Mouse (Mus musculus): ENCODE measurements at regions not wholly inside any gene's neighbourhood (a gene's known extent, or its start where the extent isn't known, plus 50 kb on each side); places are given as distances from the start of the nearest gene placed in this dataset.

DNA sequence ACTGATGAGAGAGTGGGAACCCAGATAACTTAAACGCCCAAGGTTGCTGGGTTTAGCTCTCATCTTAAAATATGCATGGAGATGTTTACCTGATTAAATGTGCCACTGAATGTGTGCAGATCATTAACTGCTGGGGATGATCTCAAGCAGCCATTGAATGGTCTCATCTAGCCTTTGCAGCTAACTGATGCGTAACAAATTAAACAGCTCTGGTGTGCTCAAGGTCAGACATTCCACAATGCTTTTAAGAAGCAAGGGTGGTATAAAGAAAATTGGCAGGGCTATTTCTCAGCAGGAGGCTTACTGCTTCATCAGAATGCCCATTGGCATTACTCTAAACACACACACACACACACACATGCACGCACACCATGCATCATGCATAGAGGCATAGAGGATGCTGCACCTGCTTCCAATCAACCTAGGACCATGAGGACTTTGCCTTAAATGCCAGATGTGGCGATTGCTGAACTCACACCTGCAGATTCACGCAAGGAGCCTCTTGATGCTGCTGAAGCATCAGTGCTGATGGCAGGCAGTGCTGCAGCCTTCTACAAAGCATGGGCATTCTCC, 333.4 kb downstream of the Ice1 start:
- DNase-seq (ENCODE audit: low spot score), result no peak

DNA sequence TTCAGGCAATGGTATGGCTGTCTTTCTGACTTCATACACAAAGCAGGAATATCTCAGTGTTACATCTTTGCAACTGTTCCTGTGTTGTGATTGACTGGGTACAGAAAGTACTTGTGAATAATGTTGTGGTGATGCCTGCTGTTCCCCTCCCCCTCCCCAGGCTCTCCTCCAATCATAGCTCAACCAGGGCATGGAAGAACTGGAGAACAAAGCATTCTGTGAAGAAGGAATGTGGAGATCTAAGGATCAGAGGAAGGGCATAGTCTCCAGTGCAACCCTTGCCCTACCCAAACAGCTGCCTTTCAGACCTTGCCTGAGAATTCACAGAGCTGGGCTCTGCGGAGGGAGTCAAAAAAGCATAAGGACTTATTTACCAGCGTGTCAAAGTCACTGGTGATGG, 326.9 kb downstream of the Ice1 start:
- no peak for DNase-seq (ENCODE audit: low spot score)

DNA sequence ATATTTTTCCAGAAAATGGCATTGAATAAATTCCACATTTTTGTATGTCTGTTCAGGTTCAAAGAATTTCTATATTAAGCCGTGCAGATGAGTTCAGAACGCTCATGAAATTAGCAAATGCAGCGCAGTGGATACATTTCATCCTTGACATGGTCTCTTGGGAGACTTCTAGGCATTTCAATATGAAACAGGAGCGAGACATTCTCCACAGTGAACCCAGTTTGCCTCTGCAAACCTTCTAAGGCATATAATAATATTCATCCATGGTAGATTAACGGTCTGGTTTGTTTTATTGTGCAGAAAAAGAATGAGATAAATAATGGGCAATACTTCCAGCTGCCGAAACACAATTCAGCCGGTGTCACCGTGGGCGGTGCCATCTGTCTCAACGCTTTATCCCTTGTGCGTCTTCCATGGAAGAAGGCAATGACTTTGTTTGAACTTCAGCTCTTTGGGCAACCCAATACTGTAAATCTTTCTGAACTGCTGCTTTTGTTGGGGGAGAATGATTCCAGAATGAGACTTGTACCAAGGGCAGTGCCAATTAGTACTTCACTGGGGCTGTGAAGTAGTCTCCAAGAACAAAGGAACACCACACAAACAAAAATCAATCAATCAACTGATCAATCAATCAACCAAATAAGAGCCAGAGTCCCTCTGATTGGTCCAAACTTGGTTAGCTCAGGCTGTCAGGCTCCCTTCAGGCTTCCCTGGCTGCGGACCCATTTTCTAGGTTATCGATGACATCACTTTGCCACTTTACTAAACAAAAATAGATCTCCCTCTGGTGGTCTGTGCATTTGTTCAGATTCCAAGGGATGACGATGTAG, 326.0 kb downstream of the Ice1 start:
- no peak for DNase-seq (ENCODE audit: low spot score)

DNA sequence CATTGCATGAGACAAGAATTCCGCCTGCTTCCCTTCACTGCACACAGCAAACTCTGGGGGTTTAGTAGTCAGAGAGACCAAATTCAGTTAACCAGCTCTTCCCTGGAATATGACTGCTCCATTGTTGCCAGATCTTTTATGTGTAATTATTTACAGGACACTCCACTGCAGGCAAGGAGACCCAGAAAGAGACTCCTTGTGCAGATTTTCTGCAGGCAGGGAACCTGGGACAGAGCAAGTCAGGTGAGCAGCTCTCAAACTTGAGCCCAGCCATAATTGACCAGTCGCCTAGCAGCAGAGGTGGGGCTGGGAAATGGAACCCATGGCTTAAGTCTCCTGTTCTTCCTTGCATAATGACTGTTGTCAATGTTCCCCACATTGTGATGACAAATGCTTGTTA, 324.2 kb downstream of the Ice1 start:
- no peak for DNase-seq (ENCODE audit: low spot score)

DNA sequence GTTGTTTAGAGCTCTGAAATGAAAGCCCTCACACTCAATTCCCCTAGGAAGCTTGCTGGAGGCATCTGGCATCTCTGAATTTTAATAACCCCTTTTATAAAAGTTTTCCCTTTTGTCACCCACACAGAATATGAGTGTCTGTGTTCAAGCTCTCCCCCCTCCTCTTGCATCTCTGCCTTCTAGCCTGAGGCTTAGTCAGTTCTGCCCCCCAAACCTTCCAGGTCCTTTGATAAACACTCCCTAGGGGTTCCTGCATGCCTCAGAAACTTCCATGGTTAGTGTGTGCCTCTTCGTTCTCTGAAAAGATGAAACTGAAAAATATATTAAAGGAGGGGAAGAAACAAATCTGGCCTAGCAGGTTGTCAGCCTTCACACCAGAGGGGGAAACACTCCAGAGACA, 313.9 kb downstream of the Ice1 start:
- no peak for DNase-seq (ENCODE audit: low spot score)

DNA sequence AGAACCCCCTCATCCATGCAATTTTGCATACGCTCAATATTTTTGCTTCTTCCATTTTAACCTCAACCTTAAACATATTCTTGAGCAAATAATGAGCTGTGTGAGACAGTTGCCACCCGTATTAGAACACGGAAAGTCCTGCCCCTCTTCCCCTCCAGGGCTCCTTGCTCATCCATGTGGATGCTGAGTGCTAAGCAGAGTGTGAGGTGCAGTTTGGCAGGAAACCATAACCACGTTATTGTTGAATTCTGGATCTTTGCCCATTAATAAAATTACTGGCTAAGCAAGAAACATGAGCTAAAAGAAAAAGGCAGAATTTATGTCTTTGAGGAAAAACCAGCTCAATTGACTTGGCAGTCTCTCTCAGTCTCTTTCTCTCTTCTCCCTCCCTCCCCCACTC, 301.4 kb downstream of the Ice1 start:
- DNase-seq (ENCODE audit: low spot score), result no peak

DNA sequence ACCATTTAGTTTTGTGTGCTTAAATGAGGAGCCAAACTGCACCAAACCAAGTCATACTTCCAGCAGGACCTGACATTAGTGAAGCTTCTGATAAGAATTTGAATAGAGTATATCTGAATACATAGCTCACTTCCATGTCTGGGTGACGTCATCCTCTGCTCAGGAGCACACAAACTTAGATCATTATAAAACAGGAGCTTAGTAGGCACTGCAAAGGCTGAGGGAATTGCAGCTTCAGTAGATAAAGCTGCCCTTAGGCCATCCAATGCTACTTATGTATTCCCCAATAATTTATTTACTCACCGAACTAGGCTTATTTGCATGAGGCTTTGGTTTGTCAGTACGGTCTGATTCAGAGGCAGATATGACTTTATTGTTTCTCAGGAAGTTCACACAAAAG, 297.0 kb downstream of the Ice1 start:
- DNase-seq (ENCODE audit: low spot score), result no peak

DNA sequence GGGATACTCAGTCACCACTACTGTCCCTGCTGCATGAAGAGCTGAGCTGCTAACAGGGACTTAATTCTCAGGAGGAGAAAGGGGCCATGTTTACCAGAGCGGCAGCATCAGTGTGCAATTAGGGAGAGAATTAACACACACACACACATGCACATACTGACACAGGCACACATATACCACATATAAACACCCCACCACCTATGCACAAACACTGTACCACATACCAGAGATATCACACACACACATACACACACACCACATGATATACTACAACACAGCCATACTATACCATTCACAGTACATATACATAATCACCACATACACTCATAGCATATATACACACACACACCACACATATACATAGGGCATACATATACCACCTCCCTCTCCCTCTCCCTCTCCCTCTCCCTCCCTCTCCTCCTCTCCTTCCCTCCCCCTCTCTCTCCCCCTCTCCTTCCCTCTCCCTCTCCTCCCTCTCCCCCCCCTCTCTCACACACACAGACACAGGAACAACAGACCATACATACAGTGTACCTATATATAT, 294.2 kb downstream of the Ice1 start:
- no peak for DNase-seq (ENCODE audit: low spot score)

DNA sequence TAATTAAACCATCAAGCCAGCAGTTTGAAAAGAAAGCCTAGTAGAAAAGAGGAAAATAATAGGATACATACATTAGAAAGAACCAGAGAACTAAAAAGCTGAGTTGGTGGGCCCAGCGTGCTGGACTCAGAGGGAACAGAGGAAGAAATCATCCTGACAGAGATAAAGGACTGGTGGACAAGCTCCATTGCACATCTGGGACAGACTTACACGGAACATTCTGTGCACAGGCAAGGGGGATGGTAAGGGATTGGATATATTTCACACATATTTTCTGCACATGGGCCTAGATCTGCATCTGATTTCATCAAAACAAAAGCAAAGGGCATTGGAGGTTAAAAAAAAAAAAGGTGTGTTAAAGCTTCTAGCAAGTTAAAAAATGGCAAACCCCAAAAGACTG, 293.5 kb downstream of the Ice1 start:
- DNase-seq (ENCODE audit: low spot score), result no peak

DNA sequence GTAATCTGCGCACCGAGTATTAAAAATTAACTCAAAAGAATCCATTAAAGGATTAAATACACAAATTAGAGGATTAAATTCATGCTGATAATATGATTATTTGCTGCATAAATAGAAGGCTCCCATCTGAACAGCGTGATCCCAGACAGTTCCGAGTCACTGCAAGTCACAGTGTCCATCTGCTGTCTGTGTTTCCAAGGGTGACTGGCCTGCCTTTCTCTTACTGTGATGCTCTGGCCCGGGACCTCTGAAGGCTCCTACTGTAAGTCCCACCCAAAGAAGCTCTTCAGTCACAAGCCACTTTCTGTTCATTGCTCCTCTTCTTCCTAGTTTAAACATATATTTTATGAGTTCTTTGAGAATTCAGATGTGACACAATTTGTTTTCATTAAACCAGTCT, 293.1 kb downstream of the Ice1 start:
- no peak for DNase-seq (ENCODE audit: low spot score)

DNA sequence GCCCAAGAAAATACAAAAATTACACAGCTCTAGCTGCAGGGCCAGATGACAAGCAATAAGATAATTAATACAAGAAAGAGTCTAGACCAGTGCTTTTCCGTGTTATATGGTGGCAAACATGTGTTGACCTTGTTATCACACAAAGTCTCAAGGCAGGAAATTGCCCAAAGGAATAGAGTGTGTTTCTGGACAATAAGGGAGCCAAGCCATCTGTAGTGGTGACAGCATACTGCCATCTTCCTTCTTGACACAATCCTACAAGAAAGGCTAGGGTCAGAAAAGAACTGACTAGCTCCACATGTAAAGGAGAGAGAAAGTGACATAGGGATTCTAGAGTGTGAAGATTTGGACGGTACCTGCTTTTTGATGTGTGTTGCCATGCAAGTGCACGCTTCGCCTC, 289.0 kb downstream of the Ice1 start:
- no peak for DNase-seq (ENCODE audit: low spot score)

DNA sequence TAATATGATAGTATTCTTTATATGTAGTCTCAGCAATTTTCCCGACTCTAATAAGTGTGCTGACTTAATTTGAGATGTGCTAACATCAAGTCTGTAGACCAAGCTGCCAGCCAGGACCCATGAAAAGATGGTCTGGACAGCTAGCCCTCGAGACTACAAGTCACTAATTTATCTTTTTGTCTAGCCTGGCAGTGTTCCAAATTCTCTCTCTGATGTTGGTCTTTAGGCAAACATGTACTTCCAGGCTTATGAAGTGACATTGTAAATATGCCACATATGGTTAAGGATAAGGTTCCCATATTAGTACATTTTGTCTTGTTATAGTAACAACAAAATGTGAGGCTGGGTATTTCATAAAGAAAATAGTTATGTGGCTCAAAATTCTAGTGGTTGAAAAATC, 288.5 kb downstream of the Ice1 start:
- DNase-seq (ENCODE audit: low spot score), result no peak

DNA sequence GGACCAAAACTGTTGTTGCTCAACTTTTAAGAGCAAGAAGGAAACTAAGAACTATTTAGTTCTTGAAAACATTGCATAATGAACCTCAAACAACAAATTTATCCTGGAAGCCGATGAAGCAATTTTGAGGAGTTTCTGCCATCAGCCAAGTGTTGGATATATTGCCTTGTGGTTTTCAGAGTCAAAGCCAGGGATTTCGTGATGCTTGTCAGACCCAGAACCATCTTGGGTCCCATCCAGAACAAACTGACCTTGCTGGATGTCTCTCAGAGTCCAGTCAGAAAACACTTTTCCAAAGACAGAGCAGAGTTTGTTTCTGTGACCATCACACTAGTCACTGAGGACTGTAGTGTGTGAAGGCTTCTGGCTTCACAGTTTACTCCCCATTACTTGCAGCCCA, 267.8 kb downstream of the Ice1 start:
- DNase-seq (ENCODE audit: low spot score), result no peak

DNA sequence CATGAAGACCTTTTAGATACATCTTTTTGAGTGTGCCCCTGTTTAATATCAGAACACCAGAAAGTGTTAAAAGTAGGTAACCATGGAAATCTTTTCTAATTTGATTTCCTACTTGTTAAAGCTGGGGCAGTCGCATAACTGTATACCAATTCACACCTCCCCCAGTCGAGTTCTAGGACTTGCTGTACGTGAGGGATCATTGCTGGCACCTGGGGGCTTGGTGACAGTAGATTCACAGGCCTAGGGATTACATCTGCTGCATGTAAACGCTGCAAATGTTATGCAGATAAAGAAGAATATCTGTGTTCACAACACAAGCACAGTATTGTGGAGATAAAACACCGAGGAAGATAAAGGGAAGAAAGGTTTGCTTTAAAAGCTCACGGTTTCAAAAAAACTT, 256.7 kb downstream of the Ice1 start:
- DNase-seq (ENCODE audit: low spot score), result no peak

DNA sequence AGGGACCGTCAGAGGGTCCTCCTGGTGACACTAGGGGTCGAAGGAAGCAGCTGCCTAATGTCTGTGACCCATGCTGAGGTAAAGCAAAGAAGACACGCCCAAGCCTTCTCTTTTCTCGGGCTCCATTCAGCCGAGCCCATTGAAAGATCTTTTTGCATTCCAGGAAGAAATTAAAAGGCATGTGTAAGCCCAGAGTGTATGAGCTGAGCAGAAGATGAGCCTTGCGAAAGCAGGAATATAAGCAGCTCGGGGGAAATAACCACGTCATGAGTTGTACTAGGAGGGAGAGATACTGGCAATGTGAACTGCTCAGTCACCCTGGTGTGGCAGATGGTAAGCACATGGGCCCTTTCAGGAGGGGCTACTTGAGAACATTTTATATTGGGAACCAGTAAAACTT, 252.1 kb downstream of the Ice1 start:
- no peak for DNase-seq (ENCODE audit: low spot score)

DNA sequence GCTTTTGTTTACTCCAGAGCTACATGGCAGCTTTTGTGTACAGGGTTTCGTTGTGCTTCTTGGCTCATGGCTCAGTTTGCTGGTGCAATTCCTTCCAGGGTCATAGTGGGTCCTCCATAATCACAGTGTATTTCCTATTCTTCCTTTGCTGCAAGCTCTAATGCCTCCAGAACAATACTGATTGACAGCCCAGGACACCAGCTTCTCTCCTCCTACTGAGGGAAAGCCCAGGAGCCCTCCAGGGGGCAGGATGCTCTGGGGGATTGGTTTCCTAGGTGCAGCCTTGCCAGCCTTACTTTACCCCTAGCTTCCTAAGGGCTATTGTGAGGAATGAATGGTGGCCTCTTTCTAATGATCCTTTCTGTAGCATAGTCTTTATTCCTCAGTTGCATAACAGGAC, 224.6 kb downstream of the Ice1 start:
- DNase-seq (ENCODE audit: low spot score), result no peak

DNA sequence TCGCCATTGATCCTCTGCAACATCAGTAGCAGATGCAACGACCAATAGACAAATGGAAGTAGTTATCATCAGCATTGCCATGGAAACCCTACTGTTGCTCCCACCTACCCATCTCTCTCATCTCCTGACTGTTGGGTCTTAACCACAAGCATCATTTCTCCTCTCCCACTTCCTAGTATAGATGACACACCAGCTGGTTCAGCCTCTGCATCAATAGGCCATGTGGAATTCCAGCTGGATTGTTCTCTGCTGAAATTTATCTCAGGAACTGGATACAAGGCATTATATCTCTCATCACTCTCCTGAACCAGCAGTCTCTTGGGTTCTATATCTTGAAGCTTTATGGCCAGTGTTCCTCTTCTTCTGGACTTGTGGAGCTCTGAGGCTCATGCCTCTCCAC, 219.3 kb downstream of the Ice1 start:
- no peak for DNase-seq (ENCODE audit: low spot score)

DNA sequence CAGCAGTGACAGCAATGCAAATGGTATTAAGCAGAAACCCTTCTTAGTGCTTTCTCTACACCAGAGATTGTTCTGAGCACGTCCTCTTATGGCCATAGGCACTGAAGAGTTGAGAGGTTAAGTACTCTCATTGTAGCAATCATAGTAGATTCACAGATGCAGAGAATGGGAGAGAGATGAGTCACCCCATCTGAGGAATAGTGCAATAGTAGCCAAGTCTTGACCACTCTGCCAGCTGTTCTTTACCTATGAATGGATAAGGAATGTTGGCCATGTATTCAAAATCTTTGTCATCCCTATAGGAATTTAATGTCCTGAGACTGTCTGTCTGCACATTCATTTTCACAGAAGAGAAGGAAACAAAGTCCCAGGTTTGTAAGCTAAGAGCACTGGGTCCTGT, 198.0 kb downstream of the Ice1 start:
- DNase-seq (ENCODE audit: low spot score), result no peak

DNA sequence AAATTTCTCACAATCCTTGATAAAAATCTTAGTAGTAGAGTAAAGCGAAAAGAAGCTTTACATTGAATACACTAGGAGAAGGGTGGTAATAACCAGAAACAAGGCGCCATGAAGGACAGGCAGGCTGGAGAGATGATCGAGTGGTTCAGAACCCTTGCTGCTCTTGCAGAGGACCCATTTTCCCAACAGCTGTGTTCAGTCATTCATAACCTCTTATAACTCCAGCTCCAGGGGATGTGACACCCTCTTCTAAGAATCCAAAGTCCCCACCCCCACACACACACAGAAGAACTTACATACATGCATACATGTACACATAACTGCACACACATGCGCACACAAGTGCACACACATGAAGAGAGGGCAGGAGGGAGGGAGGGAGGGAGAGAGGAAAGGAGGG, 190.5 kb downstream of the Ice1 start:
- DNase-seq (ENCODE audit: low spot score), result no peak

DNA sequence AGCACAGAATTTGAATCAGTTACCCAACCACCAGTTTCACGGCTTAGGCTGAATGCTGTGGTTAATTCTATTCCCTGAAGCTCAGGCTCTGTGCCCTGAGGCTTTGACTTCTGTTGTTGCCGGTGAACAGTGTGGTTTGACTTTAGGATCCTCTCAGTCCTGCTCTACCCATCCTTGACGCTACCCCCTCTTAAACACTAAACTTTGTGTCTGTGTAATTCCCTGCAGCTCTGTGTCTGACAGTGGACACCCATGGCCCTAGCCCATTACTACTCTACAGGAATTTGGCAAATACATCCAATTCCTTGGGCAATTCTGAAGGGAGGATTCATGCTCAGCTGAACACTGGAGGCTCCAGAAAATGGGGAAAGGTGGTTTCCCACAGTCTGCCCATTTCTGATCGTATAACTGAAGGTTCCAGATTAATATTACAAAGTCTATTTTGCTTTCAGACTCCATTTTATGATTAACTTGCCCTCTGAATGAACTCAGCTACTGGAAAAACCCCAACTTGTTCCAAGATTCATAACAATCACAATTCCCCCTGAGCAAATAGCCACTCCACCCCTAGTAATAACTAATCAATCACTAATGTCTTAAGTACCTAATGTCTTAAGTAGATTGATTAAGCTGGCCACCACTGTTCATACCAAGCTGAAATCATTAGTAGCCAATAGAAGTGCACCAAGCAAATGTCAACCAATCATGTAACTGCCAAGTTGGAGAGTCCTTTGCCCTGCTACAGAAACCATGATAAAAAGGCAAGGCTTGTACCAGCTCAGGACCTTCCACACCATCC, 182.6 kb downstream of the Ice1 start:
- DNase-seq (ENCODE audit: low spot score), result no peak

DNA sequence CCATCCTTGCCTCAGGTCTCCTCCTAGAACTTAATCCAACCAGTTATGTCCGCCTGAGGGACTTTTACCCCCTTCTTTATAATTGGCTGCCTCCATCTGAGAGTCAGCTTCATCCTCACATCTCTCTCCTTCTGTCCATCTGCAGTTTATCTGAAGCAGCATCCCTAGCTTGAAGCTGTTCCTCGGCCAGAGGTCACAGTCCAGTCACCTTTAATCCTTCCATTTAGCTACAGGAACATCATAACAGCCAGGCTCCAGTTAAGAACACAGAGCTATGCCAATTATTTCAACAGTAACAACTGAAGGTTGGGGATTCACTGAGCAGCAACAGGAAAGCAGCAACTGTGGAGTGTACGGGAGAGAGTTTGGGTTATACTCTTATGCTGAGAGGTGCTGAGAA, 179.0 kb downstream of the Ice1 start:
- no peak for DNase-seq (ENCODE audit: low spot score)

DNA sequence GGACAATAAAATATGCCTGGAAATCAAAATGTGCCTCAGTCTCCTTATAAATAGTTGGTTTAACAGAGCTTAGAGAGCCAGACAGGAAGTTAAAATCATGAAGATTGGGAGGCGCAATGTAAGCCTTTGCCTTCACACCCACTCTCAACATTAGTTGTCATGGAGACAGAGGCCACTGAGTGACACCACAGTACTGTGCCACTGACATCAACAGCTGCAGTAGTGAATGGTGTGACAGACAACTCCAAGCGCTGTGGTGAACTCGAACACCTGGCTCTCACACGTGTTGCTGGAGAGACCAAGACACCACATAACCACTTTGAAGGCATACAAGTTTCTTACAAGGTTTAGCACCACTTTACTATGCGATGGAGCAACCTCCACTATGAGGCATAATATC, 172.4 kb downstream of the Ice1 start:
- no peak for DNase-seq (ENCODE audit: low spot score)

DNA sequence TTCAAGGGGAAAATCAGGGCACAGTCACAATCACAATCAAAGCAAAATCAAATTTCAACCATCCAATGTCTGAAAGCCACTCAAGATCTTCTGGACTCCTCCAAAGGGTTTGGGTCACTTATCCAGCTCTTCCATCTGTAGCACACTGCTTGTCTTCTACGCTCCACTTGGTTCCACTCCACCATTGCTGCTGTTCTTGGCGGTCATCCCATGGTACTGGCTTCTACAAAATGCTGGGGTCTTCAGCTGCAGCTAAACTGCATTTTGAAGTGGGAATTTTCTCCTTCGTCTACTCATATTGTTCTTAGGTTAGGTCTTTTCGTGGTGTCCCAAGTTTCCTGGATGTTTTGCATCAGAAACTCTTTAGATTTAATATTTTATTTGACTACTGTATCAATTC, 162.7 kb downstream of the Ice1 start:
- DNase-seq (ENCODE audit: low spot score), result no peak
